Mouse (Mus musculus) E14TG2a.4 (cell line): Measurements from ENCODE around the gene Rd3l.

Experiments
- H3K27me3 ChIP-seq: 2 replicates; pipeline ENCODE4 v1.6.1; 2014; ENCODE audit warnings: low read length, control low read depth; ENCODE audit not compliant: insufficient read depth
- H3K36me3 ChIP-seq: 2 replicates; pipeline ENCODE4 v1.6.1; 2014; ENCODE audit warnings: low read length, control low read depth; ENCODE audit not compliant: insufficient read depth
- H3K4me1 ChIP-seq: replicated peaks from 2 replicates; pipeline ENCODE4 v1.6.1; 2014; ENCODE audit warnings: low read depth, low read length, control low read depth
- H3K4me3 ChIP-seq: replicated peaks from 2 replicates; pipeline ENCODE4 v1.5.1; 2014; ENCODE audit warnings: mild to moderate bottlenecking, low read length
- H3K9me3 ChIP-seq: 2 replicates; pipeline ENCODE4 v1.6.1; 2014; ENCODE audit warnings: low read length, control low read depth
- CTCF ChIP-seq: conservative IDR thresholded peaks from 2 replicates; pipeline ENCODE4 v1.5.1; 2014; ENCODE audit warnings: low read length
- NANOG ChIP-seq: IDR thresholded peaks from 2 replicates; pipeline ENCODE4 v1.6.1; 2014; ENCODE audit warnings: borderline replicate concordance, low read length, mixed read lengths
- POU5F1 ChIP-seq: IDR thresholded peaks from 2 replicates; pipeline ENCODE4 v1.6.1; 2014; ENCODE audit warnings: low read length, borderline replicate concordance

Gene Rd3l

GRCm38 (mm10) chr12:111980887-111981367 is at the start of gene Rd3l:
TSS of gene Rd3l (minus strand) at chr12:111981317.
- TF ChIP-seq NANOG (no peak), POU5F1 (no peak), CTCF (no peak)
- Histone ChIP-seq H3K9me3 (no peaks in the 10 kb centered on the region), H3K4me1 (peaks cover 20% of the 10 kb centered on the region), H3K4me3 (no peak within 1 kb of the TSS), H3K36me3 (no peaks in the 10 kb centered on the region), H3K27me3 (no peaks in the 10 kb centered on the region)

DNA sequence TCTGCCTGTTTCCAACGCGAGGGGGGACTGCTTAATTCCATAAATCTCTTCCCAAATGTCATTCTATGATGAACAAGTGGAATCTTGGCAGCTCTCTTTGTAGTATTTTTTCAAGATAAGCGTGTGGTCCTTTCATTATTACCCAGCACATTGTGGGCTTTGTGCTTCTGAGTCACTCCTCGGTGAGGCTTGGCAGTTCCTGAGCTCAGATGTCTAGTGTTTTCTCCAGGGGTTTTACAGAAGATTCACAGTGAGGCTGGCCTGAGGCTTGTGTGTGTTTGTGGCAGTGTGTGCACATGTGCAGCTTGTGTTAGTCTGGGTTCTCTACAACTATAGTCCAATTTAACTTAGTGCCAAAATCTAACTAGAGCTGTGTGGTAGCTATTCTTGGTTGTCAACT is 46.3 kb upstream of the Rd3l start:
- TF ChIP-seq POU5F1 (no peak), NANOG (no peak), CTCF (no peak)
- peaks cover 3% of the 10 kb centered on the region; the same call in 1 of the 2 replicates for H3K27me3 ChIP-seq

DNA sequence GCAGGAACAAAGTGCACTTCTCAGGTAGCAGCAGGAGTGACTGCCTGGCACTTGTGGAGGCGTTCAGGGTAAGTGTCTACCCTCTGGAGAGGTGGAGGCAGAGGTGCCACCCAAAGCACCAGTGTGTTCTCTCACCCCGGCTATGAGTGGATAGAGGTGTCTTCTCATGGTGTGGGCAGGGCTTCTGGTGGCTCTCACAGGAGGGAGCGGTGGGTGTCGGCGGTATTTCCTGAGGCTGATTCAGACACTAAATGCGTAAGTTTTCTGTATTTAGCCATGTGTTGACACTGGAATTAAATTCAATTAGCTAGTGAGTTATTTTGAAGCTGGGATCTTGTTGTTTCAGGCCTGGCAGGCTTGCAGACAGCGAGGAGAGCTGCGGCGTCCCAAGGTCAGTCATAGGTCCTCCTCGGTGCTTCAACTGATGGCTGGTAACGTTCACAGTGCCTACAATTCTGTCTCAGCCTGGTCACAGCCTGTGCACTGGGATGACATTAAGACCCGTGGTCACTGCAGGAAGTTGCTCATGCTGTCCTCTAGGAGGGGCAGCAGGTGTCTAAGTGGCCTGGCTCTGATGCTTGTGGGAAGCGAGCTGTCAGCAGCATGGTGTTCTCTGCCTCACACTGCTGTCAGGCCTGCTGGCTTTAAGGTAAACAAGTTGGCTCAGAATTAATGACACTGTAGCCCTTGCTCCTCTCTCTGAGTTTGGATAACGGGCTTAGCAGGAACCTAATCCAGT is 45.0 kb upstream of the Rd3l start:
- Histone ChIP-seq H3K27me3 (peaks cover 3% of the 10 kb centered on the region; the same call in 1 of the 2 replicates), H3K4me1 (peaks cover 31% of the 10 kb centered on the region), H3K36me3 (no peaks in the 10 kb centered on the region), H3K4me3 (no peak overlapping the region; the same call in 1 of the 2 replicates), H3K9me3 (peaks cover 10% of the 10 kb centered on the region)
- TF ChIP-seq NANOG (no peak), CTCF (no peak), POU5F1 (no peak)

More for the DNA sequence above, 46.3 kb upstream of the Rd3l start:
- Histone ChIP-seq H3K36me3 (no peaks in the 10 kb centered on the region), H3K4me1 (peaks cover 31% of the 10 kb centered on the region), H3K9me3 (no peaks in the 10 kb centered on the region), H3K4me3 (no peak overlapping the region)

DNA sequence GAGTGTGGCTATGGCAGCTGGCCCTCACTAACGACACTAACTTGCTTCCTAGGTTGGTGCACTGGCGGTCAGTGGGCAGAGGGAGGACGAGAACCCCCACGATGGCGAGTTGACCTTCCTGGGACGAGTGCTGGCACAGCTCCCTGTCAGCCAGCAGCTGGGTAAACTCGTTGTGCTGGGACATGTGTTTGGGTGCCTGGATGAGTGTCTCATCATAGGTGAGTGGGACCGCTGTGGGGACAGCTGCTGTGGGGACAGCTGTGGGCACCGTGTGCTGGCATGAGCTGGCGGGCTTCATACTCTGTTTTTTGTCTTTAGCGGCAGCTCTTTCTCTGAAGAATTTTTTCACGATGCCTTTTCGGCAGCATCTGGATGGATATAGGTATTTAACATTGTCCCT is 44.3 kb upstream of the Rd3l start:
- peaks cover 3% of the 10 kb centered on the region; the same call in 1 of the 2 replicates for H3K27me3 ChIP-seq
- no peak for TF ChIP-seq NANOG
- TF ChIP-seq CTCF: no peak
- TF ChIP-seq POU5F1: no peak
- peak overlapping the region; percentile 39 for H3K4me3 ChIP-seq
- H3K36me3 ChIP-seq: no peaks in the 10 kb centered on the region
- peaks cover 14% of the 10 kb centered on the region for H3K9me3 ChIP-seq
- peaks cover 31% of the 10 kb centered on the region for H3K4me1 ChIP-seq

DNA sequence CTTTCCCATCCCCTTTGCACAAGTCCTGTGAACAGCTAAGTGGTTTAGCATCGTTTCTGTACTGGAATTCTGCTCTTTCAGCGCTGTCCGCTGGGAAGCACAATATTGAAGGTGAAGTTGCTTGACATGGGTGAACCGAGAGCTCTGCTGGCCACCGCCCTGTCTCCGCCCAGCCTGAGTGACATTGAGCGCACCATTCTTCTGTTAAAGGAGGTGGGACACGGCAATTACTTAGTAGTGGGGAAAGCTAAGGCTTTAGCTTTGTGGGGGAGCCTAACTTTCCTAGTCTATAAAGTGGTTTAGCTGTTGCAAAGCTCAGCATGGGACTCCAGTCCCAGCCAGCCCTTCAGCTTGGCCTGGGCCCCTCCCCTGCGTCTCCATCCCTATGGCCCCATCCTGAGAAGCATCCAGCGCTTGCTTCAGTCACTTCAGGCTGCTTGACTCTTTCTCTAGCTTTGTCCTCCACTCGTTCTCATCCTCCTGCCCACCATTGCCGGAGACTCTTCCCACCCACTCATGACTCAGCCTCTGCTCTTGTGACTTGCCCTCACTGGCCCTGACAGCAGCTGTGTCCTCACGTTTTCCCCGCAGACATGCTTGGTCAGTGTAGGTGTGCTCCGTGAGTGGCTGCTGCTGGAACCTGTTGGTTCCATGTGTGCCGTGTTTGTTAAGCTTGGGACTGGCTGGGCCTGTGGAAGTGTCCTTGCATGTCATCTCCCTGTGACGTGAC is 43.6 kb upstream of the Rd3l start:
- Histone ChIP-seq H3K9me3 (peaks cover 21% of the 10 kb centered on the region), H3K36me3 (no peaks in the 10 kb centered on the region), H3K4me3 (peak overlapping the region; percentile 39; the same call in 1 of the 2 replicates), H3K4me1 (peaks cover 31% of the 10 kb centered on the region), H3K27me3 (peaks cover 3% of the 10 kb centered on the region; the same call in 1 of the 2 replicates)
- no peak for TF ChIP-seq POU5F1
- TF ChIP-seq CTCF: no peak
- TF ChIP-seq NANOG: no peak

DNA sequence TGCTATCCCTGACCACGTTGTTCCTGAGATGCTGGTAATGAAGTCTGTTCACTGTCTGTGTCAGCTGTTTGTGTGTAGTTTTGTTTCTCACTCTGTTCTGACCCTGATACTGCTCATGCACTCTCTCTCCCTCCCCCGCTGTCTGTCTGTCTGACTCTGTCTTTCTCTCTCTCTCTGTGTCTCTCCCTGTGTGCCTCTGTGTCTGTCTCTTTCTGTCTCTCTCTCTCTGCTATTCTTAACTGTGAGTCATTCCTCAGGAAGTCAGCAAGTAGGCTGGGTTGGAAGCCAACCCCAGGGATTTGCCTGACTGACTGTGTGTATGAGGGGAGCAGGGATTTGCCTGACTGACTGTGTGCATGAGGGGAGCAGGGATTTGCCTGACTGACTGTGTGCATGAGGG is 42.2 kb upstream of the Rd3l start:
- Histone ChIP-seq H3K4me3 (no peak overlapping the region), H3K4me1 (peaks cover 31% of the 10 kb centered on the region), H3K36me3 (no peaks in the 10 kb centered on the region), H3K27me3 (0 out of 2 replicates have a peak, but pooled peaks cover 3% of the 10 kb centered on the region), H3K9me3 (peaks cover 22% of the 10 kb centered on the region)
- TF ChIP-seq CTCF: no peak
- TF ChIP-seq NANOG: no peak
- no peak for TF ChIP-seq POU5F1

GRCm38 (mm10) chr12:112016346-112016745 is 35.2 kb upstream of the Rd3l start:
- no peaks in the 10 kb centered on the region for H3K36me3 ChIP-seq
- TF ChIP-seq NANOG: no peak
- no peak for TF ChIP-seq CTCF
- peaks cover 14% of the 10 kb centered on the region for H3K4me1 ChIP-seq
- H3K4me3 ChIP-seq: no peak overlapping the region
- no peaks in the 10 kb centered on the region for H3K27me3 ChIP-seq
- peaks cover 14% of the 10 kb centered on the region for H3K9me3 ChIP-seq

DNA sequence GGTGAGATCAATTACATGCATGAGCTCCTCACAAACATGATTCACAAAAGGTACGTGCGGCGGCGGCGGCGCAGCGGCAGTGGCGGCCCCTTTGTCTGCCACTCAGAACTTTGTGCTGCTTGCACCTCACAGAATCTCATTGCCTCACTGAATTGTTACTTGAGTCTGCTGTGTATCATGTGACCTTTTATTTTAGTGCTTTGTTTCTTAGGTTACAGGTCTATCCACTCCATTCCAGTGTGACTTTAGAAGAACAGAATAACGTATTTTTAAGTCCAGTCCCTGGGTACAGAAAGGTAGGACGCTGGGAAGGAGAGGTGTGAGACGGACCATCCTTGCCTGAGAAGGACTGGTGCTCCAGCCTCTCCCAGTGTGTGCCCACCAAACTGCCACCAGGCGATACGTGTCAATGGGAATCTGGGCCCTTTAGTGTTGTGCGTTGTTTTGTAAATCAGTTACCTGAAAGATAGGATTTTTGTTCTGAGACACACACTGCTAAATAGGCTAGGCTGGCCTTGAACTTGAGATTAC is 32.2 kb upstream of the Rd3l start:
- TF ChIP-seq NANOG (no peak), CTCF (no peak), POU5F1 (no peak)
- Histone ChIP-seq H3K36me3 (no peaks in the 10 kb centered on the region), H3K4me3 (no peak overlapping the region), H3K4me1 (peaks cover 14% of the 10 kb centered on the region), H3K9me3 (no peaks in the 10 kb centered on the region), H3K27me3 (no peaks in the 10 kb centered on the region)
